Mouse (Mus musculus) forebrain, embryonic 11.5 days (tissue): ENCODE data around the gene Tnp1. TPM values are rescaled to one million over a fixed set of nuclear protein-coding genes. Genes with fewer than 3 reads are reported as not detected.

ENCODE experiments used
- ATAC-seq: fragments of 200-750 bp; cut with Nextera tagmentation; replicated peaks from 2 replicates; pipeline ENCODE4 v1.8.0; 2017; ENCODE audit warnings: moderate TSS enrichment; ENCODE audit not compliant: low FRiP score
- DNase-seq: peaks from one replicate; pipeline ENCODE4 v3.0.0-alpha.2; 2017; ENCODE audit warnings: low spot score
- H3K27ac ChIP-seq: fragments of 300-500 bp; sonication (generic); 2 replicates; pipeline ENCODE4 v1.5.1; 2014; ENCODE audit warnings: low read depth, low read length
- H3K27me3 ChIP-seq: fragments of 300-500 bp; sonication (generic); 2 replicates; pipeline ENCODE4 v1.6.1; 2014; ENCODE audit warnings: mild to moderate bottlenecking, low read length, mixed read lengths; ENCODE audit not compliant: control insufficient read depth, insufficient read depth
- H3K36me3 ChIP-seq: fragments of 300-500 bp; sonication (generic); 2 replicates; pipeline ENCODE4 v1.6.1; 2014; ENCODE audit warnings: mild to moderate bottlenecking, low read length, moderate library complexity, mixed read lengths; ENCODE audit not compliant: control insufficient read depth, insufficient read depth
- H3K4me1 ChIP-seq: fragments of 300-500 bp; sonication (generic); replicated peaks from 2 replicates; pipeline ENCODE4 v1.6.1; 2014; ENCODE audit warnings: low read length, mixed read lengths; ENCODE audit not compliant: control insufficient read depth, insufficient read depth
- H3K4me2 ChIP-seq: fragments of 300-500 bp; sonication (generic); 2 replicates; pipeline ENCODE4 v1.6.1; 2014; ENCODE audit warnings: low read depth, mild to moderate bottlenecking, low read length, moderate library complexity, mixed read lengths; ENCODE audit not compliant: severe bottlenecking
- H3K4me3 ChIP-seq: fragments of 300-500 bp; sonication (generic); 2 replicates; pipeline ENCODE4 v1.5.1; 2014; ENCODE audit warnings: low read depth, low read length
- H3K9ac ChIP-seq: fragments of 300-500 bp; sonication (generic); 2 replicates; pipeline ENCODE4 v1.6.1; 2014; ENCODE audit warnings: low read length
- H3K9me3 ChIP-seq: fragments of 300-500 bp; sonication (generic); 2 replicates; pipeline ENCODE4 v1.6.1; 2016; ENCODE audit warnings: low read length, mixed read lengths; ENCODE audit not compliant: control insufficient read depth
- WGBS: fragments of 180-500 bp; shearing (Covaris S2); extraction: QIAGEN DNeasy Blood & Tissue Kit; methylation state at CpG from one replicate; pipeline ENCODE4 v1.1.7; 2014; 5-methylcytosine and 5-hydroxymethylcytosine counted together
- polyA plus RNA-seq: library from polyadenylated mRNA; unstranded; fragments of >200 nt; fragmentation: Nextera tagmentation; extraction: Ambion mirVana; gene quantifications from 2 replicates; pipeline ENCODE4 v1.2.1, GENCODE M21; 2014

Tnp1 gene
- polyA plus RNA-seq = not detected in 2 replicates

DNA sequence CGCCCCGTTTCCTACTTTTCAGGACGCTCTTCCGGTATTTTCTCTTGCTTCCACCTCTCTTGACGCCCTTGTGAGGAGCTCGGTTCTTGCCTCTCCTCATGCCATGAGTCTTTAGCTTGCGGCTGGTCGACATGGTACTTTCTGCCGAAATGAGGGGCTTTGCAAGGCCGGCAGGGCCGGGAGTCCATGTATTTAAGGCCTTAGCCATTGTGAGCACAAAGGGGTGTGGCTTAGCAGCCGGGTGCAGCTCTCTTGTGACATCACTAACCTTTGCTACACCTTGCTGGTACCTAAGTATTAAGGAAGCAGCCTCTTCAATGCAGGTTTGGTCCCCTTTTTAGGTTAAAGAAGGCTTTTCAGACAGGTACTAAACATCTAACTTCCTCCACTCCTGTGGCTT lies at the start of gene Tnp1:
Gene Tnp1, minus strand, starts transcription at position 179 of the 400 bp plus-strand sequence.
- Histone ChIP-seq H3K4me3 (no peak within 1 kb of the TSS), H3K9ac (no peak within 1 kb of the TSS), H3K27me3 (no peaks in the 10 kb centered on the region), H3K4me1 (no peaks in the 10 kb centered on the region), H3K36me3 (no peaks in the 10 kb centered on the region), H3K27ac (no peak within 1 kb of the TSS), H3K9me3 (no peaks in the 10 kb centered on the region), H3K4me2 (no peak within 1 kb of the TSS)
- ATAC-seq = no peak
- 91% methylated on average over 12 of the region's 12 CpGs for WGBS
- no peak for DNase-seq

DNA sequence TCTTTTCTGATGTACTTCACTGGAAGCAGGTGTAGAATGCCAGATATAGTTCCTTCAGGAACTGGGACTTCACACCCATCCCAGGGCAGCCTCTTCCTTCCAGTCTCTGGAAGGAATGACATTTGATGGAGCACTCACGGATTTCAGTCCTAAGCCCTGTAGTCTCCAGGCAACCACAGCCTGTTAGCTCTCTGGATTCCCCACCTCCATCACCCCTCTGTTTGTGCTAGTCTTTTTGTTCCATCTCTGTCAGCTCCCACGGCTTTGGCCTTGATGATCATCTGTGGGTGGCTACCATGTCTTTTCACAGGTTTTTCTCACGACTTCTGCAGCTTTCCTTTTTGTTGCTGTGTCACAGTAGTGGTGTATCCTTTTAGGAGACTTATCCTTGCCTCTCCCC lies 48.6 kb upstream of the Tnp1 start:
- Histone ChIP-seq H3K27me3 (no peaks in the 10 kb centered on the region), H3K27ac (no peak overlapping the region), H3K4me2 (no peak overlapping the region), H3K36me3 (no peaks in the 10 kb centered on the region), H3K4me3 (no peak overlapping the region), H3K9ac (no peak overlapping the region), H3K4me1 (no peaks in the 10 kb centered on the region; the same call in 1 of the 2 replicates), H3K9me3 (no peaks in the 10 kb centered on the region)
- DNase-seq = no peak
- WGBS = 67% methylated on average over 3 of the region's 3 CpGs
- no peak for ATAC-seq

DNA sequence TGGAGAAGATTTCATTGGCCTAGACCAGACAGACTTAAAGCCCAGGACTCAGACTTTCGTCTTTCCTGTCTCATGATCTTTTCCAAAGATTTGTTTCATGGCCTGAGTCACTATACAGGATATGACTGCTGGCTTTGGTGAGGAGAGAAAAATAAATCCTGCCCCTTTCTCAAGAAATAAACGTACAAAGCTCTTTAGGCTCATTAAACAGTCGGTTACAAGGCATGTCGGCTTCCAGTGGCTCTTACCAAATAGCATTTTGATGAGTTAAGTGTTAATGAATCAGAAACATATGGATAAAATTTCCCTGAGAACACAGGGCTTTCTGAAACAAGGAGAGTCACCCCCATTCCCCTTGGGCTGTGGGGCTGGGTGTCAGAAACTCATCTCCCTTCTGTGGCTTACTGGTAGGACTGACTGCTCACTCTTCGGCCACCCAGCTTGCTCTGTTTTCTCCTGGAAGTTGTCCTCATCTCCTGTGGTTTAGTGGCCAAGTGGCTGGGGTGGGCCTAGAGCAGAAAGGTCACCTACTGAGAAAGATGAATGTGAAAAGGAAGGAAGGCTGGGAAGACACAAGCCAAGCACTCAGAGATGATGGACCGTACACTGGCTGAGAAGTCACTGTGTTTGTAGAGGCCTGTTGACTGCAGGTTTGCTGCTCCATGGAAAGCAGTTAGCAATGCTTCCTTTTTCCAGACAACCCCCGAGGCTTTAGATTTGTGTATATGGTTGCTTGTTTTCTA lies 46.0 kb upstream of the Tnp1 start:
- H3K27ac ChIP-seq = no peak overlapping the region
- ATAC-seq (no peak), DNase-seq (no peak)
- no peak overlapping the region for H3K4me2 ChIP-seq
- no peaks in the 10 kb centered on the region for H3K9me3 ChIP-seq
- H3K27me3 ChIP-seq = no peaks in the 10 kb centered on the region
- H3K4me3 ChIP-seq = no peak overlapping the region
- 83% methylated on average over 7 of the region's 7 CpGs for WGBS
- no peaks in the 10 kb centered on the region; the same call in 1 of the 2 replicates for H3K4me1 ChIP-seq
- no peak overlapping the region for H3K9ac ChIP-seq
- no peaks in the 10 kb centered on the region for H3K36me3 ChIP-seq

DNA sequence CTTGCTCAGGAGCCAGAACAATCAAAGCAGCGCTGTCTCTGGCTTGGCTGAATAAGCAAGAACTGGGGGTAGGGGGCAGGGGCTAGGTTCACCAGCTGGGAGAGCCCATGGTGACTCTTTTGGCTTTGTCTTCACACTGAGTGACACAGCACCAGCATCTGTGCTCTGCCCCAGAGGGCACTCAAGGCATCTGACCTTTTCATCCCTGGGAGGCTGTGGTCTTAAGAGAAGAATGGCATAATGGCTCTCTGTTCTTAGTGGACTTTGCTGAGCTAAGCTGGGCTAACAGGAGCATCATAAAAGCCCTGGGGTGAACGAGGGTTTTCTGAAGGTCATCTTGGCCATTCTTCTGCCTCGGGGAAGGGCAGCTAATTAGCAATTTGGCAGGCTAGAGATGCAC lies 44.6 kb upstream of the Tnp1 start:
- H3K4me1 ChIP-seq = no peaks in the 10 kb centered on the region; the same call in 1 of the 2 replicates
- H3K4me2 ChIP-seq = no peak overlapping the region
- ATAC-seq = no peak
- no peaks in the 10 kb centered on the region for H3K27me3 ChIP-seq
- H3K4me3 ChIP-seq = no peak overlapping the region
- no peaks in the 10 kb centered on the region for H3K9me3 ChIP-seq
- DNase-seq = no peak
- no peak overlapping the region for H3K9ac ChIP-seq
- no peak overlapping the region for H3K27ac ChIP-seq
- no peaks in the 10 kb centered on the region for H3K36me3 ChIP-seq
- WGBS = 9% methylated on average over 3 of the region's 3 CpGs

DNA sequence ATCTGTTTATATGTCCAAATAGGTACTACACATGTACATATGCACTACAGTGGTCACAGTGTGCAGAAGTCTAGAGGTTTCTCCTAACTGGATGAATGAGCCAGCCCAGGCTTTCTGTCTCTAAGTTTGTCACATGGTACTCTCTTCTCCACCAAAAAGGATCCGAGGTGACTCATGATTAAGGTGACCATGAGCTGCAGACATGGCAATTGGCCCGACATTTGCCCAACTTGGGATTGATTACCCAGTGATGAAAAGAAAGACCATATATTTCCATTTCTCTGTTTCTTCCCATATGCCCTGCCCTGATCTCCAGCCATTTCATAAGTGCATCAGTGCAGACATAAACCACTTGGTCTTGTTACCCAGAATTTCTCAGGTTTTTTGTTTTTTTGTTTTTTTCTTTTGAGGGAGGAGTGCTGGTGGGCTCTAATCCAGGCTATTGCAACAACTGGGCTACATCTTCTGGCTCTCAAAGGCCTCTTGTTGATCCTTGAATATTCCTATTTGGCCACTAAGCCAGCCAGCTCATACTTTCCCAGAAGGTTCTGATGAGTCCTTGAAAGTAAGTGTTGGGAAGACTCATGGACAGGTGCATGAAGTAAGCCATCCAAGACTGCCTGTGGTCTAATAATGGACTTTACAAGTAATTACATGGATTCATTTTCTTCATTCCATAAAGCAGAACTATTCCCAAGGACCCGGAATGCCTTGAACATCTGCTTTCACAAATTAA lies 40.7 kb upstream of the Tnp1 start:
- Histone ChIP-seq H3K4me2 (no peak overlapping the region), H3K4me1 (peaks cover 1% of the 10 kb centered on the region; the same call in 1 of the 2 replicates), H3K27me3 (no peaks in the 10 kb centered on the region), H3K9me3 (no peaks in the 10 kb centered on the region), H3K9ac (no peak overlapping the region), H3K36me3 (no peaks in the 10 kb centered on the region), H3K4me3 (no peak overlapping the region), H3K27ac (no peak overlapping the region)
- ATAC-seq (no peak), DNase-seq (no peak)
- 93% methylated on average over 3 of the region's 3 CpGs for WGBS

DNA sequence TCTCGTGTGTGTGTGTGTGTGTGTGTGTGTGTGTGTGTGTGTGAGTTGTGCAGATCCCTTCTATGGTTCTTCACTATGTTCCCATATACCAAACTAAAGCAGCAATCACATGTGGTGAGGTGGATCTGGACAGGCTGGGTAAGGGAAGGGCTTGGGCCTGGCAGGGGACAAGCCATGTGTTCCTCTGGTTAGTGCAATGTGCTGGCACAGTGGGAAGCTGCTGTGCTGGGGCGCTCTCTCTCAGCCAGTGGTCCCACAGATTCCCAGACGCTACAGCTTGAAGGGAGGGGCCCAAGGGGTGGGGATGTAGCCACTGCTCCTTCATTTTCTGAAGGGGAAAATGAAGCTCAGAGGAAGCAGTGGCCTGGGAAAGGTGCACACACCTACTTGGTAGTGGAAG lies 40.1 kb upstream of the Tnp1 start:
- Histone ChIP-seq H3K27ac (no peak overlapping the region), H3K4me3 (no peak overlapping the region), H3K36me3 (no peaks in the 10 kb centered on the region), H3K4me1 (peaks cover 1% of the 10 kb centered on the region; the same call in 1 of the 2 replicates), H3K9ac (no peak overlapping the region), H3K4me2 (no peak overlapping the region), H3K9me3 (no peaks in the 10 kb centered on the region), H3K27me3 (no peaks in the 10 kb centered on the region)
- ATAC-seq (no peak), DNase-seq (no peak)
- WGBS = 75% methylated on average over 3 of the region's 3 CpGs

DNA sequence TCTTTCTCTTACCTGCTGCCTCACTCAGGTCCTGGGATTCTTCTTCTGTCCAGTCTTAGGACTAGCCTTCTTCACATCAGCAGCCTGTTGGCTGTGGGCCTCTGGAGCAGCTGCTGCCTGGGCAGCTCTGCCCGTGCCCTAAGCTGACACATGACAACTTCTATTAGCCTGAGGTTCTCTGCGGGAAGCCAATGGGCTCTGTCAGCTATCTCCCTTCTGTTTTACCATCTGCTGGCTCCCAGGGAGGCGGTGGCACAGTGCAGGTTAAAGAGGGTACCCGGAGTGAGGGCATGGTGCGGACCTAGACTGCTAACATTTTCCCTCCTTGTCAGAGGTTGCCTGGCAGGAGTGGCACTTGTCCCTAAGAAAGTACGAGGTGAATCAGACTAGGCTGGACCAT lies 39.5 kb upstream of the Tnp1 start:
- Histone ChIP-seq H3K4me3 (no peak overlapping the region), H3K27ac (no peak overlapping the region), H3K4me2 (no peak overlapping the region), H3K36me3 (no peaks in the 10 kb centered on the region), H3K9me3 (no peaks in the 10 kb centered on the region), H3K9ac (no peak overlapping the region), H3K27me3 (no peaks in the 10 kb centered on the region), H3K4me1 (peaks cover 1% of the 10 kb centered on the region; the same call in 1 of the 2 replicates)
- 77% methylated on average over 6 of the region's 6 CpGs for WGBS
- no peak for ATAC-seq
- DNase-seq = no peak

DNA sequence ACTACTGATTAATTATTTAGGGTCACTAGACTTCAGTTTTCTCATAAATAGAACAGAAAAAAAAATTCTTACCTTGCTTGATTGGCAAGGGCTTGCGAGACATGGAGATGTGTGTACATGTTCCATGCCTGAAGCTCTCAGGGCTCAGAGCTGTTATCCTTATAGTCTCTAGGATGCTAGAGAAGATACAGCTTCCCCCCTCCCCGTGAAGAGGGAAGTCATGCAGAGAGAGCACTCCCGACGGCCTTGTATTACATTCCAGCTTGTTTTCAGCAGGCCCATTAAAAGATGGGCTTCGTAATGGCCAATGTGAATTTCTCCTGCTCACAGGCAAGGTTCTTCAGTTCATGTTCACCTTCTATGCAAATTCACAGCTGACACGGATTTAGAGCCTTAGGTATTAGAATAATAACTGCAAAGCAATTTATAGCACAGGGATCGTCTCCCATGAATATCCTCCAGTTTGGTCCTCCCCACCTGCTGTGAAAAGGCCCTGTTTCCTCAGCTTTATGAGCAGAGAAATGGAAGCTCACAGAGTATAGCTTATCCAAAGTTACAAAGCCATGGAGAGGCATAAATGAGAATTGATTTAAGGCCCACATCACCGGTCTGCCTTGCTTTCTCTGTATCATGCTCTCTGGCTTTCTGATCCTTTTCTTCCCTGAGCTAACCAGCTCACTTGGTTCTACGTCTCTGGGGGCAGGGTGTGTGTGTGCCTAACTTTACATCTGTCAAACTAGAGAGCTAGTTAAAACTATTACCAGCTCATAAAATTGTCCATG lies 38.0 kb upstream of the Tnp1 start:
- Histone ChIP-seq H3K9me3 (no peaks in the 10 kb centered on the region), H3K36me3 (no peaks in the 10 kb centered on the region), H3K4me3 (no peak overlapping the region), H3K4me1 (0 out of 2 replicates have a peak, but pooled peaks cover 1% of the 10 kb centered on the region), H3K9ac (no peak overlapping the region), H3K27ac (no peak overlapping the region), H3K27me3 (no peaks in the 10 kb centered on the region), H3K4me2 (no peak overlapping the region)
- 41% methylated on average over 9 of the region's 9 CpGs for WGBS
- ATAC-seq = no peak
- DNase-seq = no peak
